Mouse (Mus musculus): ENCODE data around the gene Snx33.
"Not testable (repeated sequence)": the region's sequence is repeated elsewhere in the genome, so short reads cannot be mapped to it uniquely, and the experiment has no call there.

Gene Snx33

DNA sequence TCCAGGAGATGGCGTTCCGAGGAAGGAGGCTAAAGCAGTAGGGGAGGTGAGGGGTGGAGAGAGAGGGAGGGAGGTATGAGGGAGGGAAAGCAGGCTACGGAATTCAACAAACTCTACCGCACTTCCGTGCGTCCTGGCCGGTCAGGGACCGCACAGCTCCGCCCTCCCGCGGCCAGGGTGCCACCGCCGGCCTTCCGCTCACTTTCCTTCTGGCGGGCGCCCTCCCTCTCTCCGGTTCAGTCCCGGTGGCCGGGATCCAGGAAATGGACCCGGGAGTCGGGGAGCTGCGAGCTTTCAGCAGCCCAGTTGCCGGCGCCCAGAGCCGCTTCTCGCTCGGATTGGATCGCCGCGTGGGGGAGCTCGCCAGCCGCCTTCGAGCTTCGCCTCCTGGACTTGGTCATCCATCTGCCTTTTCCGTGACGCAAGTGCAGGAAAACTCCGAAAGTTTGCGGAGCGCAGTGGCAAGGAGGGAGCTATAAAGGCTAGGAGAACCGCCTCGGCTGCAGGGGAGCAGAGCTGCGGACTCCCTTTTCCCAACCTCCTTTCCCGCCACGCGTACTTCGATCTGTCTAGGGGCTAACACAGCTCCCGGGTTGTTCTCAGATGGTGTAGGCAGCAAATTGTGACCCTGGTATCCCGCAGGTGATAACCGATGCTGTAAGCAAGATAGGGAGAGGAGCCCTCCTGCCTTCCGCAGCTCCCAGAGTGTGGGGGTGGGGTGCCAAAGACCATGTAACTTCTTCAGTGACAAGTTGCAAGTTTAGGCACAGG lies at the start of gene Snx33:
Snx33 (minus strand) TSS at position 331 of the 771 bp plus-strand sequence.
- DNase-seq (ENCODE audit: low read depth, low spot score): peak; percentile 93

DNA sequence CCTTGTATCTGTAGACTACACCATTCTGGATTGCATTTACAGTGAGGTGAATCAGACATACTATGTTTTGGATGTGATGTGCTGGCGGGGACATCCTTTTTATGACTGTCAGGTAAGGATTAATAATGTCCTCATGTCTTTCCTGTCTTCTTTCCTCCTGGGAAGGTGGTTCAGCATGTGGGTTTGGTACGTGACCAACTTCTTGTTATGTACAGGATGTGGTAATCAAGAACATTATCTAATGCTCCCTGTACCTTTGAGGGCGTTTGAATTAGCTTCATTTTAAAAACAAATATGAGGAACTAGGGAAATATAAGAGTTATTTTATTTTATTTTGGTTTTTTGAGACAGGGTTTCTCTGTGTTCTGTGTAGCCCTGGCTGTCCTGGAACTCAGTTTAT lies 47.0 kb upstream of the Snx33 start:
- no peak for DNase-seq (ENCODE audit: low read depth, low spot score)

- DNase-seq (ENCODE audit: low read depth, low spot score): no peak
These were observed 45.9 kb upstream of the Snx33 start for GRCm38 (mm10) chr9:56973960-56974524.

GRCm38 (mm10) chr9:56970158-56970557 lies 42.0 kb upstream of the Snx33 start:
- no peak for DNase-seq (ENCODE audit: low read depth, low spot score)

GRCm38 (mm10) chr9:56961591-56961990 lies 33.4 kb upstream of the Snx33 start:
- no peak for DNase-seq (ENCODE audit: low read depth, low spot score)

DNA sequence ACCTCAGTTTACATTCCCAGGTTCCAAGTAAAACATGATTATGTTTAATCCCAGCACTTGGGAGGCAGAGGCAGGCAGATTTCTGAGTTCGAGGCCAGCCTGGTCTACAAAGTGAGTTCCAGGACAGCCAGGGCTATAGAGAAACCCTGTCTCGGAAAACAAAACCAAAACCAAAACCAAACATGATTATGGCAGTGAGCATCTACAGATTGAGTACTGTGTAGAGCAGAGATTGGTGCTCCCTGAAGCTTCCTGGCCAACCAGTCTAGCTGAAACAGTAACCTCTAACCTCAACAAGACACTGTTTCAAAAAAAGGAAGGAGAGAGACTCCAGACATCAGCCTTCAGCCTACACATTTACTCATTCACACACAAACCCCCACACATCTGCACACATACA lies 30.5 kb upstream of the Snx33 start:
- no peak for DNase-seq (ENCODE audit: low read depth, low spot score)

- no peak for DNase-seq (ENCODE audit: low read depth, low spot score)
These were observed 28.9 kb upstream of the Snx33 start for GRCm38 (mm10) chr9:56956966-56957675.

DNA sequence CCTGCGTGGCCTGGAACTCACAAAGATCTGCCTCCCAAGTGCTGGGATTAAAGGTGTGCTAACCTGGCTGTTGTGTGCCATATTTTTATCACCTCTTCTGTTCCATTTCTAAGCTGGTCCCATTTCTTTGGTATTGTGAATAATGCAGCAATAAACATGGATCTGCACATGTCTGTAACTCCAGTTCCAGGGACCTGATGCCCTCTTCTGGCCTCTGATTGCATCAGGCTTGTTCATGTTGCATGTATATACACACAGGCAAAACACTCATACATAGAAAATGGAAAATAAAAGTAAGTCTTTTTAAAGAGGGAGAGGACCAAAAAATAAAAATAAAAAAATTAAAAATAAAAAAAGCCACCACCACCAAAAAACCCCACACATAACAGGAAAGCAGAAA lies 25.4 kb upstream of the Snx33 start:
- no peak for DNase-seq (ENCODE audit: low read depth, low spot score)

DNA sequence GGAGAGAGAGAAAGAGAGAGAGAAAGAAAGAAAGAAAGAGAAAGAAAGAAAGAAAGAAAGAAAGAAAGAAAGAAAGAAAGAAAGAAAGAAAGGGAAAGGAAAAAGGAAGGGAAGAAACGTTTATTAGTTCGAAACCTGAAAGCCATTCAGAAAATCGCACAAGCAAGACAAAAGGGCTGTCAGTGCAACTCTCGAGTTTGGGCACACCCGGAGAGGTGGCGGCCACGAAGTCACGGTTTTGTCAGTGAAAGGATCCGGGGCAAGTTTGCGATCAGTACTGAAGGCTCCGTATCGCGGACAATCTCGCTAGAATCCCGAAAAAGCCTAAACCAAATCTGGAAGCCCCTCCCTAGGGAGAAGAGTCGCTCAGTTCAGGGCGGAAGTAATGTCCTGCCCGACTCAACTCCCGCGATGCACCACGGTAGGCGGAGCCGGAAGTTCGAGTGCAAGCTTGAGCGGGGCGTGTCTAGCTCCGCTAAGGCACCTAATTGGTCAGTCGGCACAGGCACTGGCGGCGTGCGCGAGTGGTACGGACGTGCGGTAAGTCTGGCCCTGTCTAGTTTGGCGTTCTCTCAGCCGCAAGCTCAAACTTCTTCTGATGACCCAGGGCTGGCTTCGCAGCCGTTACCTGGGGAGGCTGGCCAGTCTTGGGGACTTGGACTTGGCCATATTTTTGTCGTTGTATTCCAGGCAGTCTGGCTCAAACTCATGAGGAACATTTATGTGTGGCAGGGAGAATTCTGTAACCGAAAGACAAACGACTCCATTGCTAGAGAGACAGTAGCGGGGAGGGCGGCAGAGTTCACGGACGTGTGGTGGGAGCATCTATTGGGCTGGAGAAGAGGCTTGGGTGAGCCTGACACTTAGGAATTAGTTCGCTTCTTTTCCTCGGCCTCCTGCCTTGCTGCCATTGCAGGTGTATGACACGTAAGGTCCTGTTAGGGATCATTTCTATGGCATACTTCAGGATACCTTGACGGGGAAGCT lies 22.5 kb upstream of the Snx33 start, which contains the start of gene Snupn:
Snupn (plus strand) TSS at position 465 of the 987 bp plus-strand sequence.
- DNase-seq (ENCODE audit: low read depth, low spot score): peak; percentile 99

DNA sequence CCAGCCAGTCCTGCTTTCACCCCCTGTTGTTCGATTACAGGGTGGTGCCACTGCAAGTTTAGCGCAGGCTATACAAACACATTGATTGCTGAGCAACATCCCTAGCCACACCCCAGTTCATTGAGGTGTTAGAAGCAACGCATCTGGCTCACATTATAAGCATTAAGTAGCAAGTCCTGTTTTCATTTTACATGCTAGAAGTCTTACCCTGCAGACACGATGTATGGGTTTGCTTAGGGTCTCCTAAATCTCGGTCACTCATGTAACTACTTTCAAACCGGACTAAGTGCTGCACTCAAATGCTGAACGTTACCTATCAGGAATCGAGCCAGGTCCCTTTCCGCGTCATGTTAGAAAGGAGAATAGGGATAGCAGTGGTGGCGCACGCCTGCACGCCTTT lies 21.6 kb upstream of the Snx33 start:
- no peak for DNase-seq (ENCODE audit: low read depth, low spot score)

DNA sequence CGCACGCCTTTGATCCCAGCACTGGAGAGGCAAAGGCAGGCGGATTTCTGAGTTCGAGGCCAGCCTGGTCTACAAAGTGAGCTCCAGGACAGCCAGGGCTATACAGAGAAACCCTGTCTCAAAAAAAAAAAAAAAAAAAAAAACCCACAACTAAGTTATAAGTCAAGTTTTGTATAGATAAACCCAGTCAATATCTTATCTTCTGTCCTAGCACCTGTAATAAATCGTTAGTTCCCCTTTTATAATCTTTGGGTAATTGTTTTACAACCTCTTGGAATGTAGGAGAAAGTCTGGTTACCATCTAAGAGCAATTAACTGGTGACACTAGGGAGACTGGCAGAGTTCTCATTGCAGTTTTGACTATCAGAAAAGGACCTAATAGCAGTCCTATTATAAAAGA lies 20.5 kb upstream of the Snx33 start:
- DNase-seq (ENCODE audit: low read depth, low spot score): not testable (repeated sequence)

GRCm38 (mm10) chr9:56947481-56947880 lies 19.3 kb upstream of the Snx33 start:
- peak; percentile 79 for DNase-seq (ENCODE audit: low read depth, low spot score)

GRCm38 (mm10) chr9:56938374-56938773 lies 10.2 kb upstream of the Snx33 start:
- DNase-seq (ENCODE audit: low read depth, low spot score): peak; percentile 28

- peak; percentile 99 for DNase-seq (ENCODE audit: low read depth, low spot score)
These were observed 9.3 kb upstream of the Snx33 start, which contains the start of gene Imp3 for GRCm38 (mm10) chr9:56937223-56938160. Gene Imp3, plus strand, starts transcription at chr9:56937475.

- no peak for DNase-seq (ENCODE audit: low read depth, low spot score)
These were observed 8.7 kb upstream of the Snx33 start for GRCm38 (mm10) chr9:56936861-56937222.

DNA sequence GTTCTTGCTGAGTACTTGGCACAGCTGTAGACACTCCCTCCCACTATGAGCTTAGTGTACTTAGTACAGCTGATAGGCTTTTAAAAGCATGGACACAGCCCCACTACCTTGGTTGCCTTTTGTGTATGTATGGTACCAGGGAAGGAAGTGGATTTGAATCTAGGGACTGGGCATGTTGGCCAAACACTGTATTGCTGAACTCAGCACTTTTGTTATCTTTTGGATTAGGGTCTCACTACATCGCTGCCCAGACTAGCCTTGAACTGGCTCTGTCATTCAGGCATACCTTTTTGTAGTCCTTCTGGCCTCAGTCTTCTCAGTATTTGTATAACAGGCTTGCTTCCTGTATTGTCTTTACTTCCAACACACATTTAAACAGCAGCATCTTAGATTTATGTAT lies 2.4 kb upstream of the Snx33 start:
- DNase-seq (ENCODE audit: low read depth, low spot score): no peak

- DNase-seq (ENCODE audit: low read depth, low spot score): no peak
These were observed 1.3 kb upstream of the Snx33 start for GRCm38 (mm10) chr9:56929496-56929895.

GRCm38 (mm10) chr9:56927191-56928012 lies 769 bp downstream of the Snx33 start:
- DNase-seq (ENCODE audit: low read depth, low spot score): peak; percentile 12

- DNase-seq (ENCODE audit: low read depth, low spot score): no peak
These were observed 1.8 kb downstream of the Snx33 start for GRCm38 (mm10) chr9:56926387-56926786.

DNA sequence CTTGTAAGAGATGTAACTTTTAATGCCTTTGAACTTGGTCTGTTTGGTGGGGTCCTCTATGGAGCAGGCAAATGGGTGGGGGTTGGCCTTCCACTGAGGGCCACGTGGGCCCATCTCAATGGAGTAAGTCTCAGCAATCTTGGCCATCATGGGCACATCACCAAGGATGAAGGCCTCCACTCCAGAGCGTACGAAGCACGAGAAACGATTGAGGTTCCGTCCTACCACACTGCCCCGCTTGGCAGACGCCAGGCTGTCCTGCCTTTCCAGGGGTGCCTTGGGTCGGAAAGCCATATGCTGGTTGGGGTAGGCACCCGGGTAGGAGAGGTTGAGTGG lies 2.2 kb downstream of the Snx33 start:
- no peak for DNase-seq (ENCODE audit: low read depth, low spot score)

All from brain, adult 2 months (tissue).